Mouse (Mus musculus) layer of hippocampus, adult 11-12 months (tissue): ENCODE measurements around the gene Rtp3.

ENCODE experiments used
- DNase-seq: peaks from one replicate; pipeline ENCODE4 v3.0.0; 2022; ENCODE audit warnings: low spot score

Rtp3 gene

GRCm38 (mm10) chr9:110979411-110979810 lies 11.0 kb downstream of the Rtp3 start:
- no peak for DNase-seq

DNA sequence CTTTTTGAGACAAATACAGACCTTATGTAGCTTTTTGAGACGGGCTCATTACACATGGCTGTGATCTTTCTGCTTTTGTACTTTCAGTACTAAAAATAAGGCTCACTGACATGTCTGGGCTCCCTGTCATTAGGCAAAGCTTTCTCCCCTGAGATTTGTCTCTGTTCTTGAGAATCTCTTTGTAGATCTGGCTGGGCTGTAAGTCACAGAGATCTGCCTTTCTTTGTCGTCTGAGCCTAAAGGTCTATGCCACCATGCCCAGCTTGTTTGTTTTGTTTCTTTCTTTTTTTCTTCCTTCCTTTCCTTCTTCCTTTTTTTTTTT lies 24.5 kb downstream of the Rtp3 start:
- no peak for DNase-seq

- DNase-seq: no peak
Observed at GRCm38 (mm10) chr9:110965062-110965909, 25.1 kb downstream of the Rtp3 start.

- DNase-seq: no peak
Observed at GRCm38 (mm10) chr9:110963566-110964115, 26.7 kb downstream of the Rtp3 start.

- no peak for DNase-seq
Observed at GRCm38 (mm10) chr9:110961386-110961785, 29.0 kb downstream of the Rtp3 start.

GRCm38 (mm10) chr9:110960230-110961149 lies 29.9 kb downstream of the Rtp3 start:
- DNase-seq: no peak

DNA sequence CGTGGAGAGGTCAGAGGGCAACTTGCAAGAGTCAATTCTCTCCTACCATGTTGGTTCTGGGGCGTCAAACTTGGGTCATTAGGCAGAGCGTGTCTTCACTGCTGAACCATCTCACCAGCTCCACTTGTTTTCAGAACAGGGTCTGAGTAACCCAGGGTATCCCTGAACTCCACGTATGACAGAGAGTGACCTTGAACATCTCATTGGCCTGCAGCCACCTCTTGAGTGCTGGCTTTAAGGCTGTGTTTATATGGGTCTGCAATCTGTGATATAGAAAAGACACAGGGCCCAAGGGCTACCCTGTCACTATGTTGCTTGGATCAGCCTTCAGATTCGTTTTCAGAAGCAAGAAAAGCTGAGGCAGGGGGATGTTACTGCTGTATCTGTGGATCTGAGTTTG lies 30.7 kb downstream of the Rtp3 start:
- DNase-seq: no peak

GRCm38 (mm10) chr9:110955962-110956361 lies 34.4 kb downstream of the Rtp3 start:
- DNase-seq: no peak

DNA sequence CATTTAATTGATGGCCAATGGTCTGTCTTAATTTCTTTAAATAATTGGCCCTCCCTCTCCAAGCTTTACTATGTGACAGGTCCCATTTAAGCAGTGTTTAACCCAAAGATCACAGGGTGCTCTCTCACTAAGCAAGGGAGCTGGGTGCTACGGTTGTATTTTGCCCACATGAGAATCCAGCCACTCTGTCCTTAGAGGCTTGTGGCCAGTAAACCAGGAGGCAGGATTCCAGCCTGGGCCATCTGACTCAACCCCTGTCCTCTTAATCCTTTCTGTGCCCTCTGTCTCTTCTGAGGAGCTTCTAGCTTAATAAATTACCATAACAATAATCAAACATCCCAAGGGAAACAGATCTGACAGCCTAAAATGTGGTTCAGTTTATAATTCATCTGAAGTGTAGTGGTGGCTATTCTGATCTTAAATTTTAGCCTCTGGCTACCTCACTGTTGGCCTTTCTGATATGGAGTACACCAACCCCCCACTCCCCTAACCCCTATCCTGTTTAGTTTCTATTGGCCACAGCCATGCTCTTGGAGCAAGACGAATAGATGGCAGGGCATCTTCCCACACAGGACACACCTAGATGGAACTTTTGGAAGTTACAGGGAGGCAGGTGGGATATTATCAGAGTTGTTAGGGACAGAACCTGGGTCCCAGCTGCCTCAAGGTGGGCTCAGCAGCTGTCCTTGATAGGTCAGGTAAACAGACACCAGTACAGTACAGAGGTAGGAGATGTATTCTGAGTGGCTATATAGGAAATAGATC lies 35.5 kb downstream of the Rtp3 start:
- no peak for DNase-seq

DNA sequence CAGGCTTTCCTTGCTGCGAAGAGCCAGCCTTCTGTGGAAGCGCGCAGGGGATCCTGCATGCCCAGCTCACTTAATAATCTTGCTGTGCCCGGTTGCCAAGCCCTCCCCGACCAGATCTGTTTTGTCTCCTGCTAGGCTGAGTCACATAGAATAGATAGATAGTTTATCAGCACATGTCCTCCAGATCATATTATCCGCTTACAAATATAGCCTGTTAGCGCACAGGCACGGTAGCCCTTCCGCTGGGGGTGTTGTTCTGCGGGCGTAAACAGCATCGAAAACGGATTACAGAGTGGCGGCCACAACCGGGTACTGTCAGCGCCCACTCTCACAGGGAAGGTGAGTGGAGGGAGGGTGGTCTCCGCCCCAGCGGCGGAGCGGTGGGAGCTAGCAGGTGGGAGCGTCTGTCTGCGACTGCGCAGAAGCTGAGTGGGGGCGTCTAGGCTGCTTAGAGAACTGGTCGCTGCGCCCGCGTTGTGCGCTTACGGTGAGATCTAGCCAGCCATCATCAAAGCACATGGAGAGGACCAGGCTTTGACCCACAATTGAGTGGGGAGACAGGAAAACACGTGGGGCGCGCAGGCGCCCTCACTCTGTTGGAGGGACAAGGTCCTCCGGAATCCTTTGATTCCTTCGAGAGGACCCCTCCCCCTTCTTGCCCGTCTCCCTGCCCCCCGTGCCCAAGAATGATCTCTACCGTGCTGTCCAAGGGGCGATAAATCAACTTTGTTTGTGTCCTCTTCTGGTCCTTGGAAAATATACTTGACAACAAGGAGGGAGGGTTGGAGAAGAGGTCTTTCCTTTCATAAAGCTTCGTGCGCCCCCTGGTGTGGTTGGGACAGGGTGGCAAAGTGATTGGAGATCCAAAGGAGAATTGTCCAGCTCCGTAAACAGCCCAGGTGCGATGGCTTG lies 36.6 kb downstream of the Rtp3 start:
- DNase-seq: peak; percentile 76

- DNase-seq: no peak
Observed at GRCm38 (mm10) chr9:110952931-110953549, 37.3 kb downstream of the Rtp3 start.

GRCm38 (mm10) chr9:110952398-110952797 lies 38.0 kb downstream of the Rtp3 start:
- DNase-seq: no peak

GRCm38 (mm10) chr9:110951866-110952265 lies 38.5 kb downstream of the Rtp3 start:
- DNase-seq: no peak

- DNase-seq: no peak
Observed at GRCm38 (mm10) chr9:110951397-110951796, 39.0 kb downstream of the Rtp3 start, which contains the start of gene Lrrc2. TSS of gene Lrrc2 (plus strand) at chr9:110951545.

DNA sequence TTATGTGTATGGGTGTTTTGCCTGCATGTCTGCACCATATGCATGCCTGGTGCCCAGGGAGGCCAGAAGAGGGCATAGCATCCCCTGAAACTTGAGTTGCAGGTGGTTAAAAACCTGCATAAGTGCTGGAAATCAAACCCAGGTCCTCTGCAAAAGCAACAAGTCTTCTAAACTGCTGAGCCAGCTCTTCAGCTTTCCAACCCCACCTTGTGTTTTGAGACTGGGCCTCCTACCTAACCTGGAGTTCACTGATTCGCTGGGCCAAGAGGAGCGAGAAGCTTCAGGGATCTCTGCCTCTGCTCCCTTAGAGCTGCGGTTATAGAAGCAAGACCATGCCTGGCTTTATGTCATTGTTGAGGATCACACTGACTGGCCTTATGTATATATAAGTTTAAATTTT lies 40.3 kb downstream of the Rtp3 start:
- DNase-seq: no peak

DNA sequence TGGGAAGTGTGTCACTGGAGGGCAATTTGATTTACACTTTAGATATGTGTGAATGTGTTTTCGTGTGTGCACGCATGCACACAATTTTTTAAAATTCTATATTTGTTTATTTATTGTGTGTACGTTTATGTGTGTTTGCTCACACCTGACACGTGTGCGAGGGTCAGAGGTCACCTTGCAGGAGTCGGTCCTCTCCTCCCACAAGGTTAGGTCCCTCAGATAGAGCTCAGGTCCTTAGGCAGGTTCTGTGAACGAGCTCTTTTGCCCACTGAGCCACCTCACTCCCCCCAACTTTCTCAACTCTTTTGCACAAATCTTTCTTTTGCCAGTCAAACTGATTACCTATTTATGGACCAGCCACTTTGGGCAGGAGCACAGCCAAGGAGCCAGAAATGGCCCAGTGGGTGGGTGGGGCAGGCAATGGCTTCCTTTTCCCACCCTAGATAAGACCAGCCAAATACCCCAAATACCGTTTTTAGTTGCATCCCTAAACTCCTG lies 41.5 kb downstream of the Rtp3 start:
- no peak for DNase-seq

DNA sequence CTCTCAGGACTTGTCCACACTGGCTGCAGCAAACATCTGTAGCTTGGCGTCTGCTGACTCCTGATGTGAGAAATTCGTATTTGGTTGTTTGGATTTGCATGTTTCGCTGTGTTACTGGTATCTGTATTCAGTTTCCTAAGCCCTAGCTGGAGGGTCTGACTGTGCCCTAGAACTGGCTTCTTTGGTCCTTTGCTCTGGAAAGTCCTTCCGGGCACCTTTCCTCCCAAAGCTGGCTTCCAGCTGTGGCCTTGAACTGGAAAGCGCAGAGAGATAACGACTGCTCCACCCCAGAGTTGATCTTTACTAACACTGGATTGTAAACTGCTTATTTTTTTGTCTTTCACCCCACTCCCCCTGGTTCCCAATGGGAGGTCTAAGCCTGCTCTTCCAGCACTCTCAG lies 42.5 kb downstream of the Rtp3 start:
- no peak for DNase-seq

GRCm38 (mm10) chr9:110947261-110947661 lies 43.1 kb downstream of the Rtp3 start:
- no peak for DNase-seq

DNA sequence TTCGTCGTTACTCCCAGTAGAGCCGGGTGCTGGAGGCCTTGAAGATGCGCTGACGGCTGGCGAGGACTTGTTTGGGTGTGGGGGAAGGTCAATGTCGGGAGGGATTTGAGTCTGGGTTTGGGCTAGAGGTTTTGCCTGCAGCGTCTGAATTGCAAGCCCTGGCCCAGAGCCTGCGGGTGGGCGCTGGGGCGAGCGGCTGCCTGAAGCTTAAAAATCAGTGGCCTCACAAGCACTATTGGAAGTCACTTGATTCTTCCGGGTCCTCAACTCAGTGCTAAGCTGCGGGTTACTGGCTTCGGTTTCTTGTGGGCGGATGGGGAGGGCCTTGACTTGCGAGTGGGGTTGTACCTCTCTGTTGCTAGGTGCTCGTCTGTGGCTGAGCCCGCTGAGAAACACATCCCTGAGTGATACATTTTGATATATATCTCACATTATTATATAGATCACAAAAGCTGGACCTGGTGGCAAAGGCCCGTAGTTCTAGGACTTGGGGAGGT lies 43.8 kb downstream of the Rtp3 start:
- no peak for DNase-seq

GRCm38 (mm10) chr9:110945926-110946325 lies 44.5 kb downstream of the Rtp3 start, which contains the start of gene Tdgf1:
TSS of gene Tdgf1 (minus strand) at chr9:110946158.
- DNase-seq: no peak
